Mouse (Mus musculus): ENCODE data around the gene Nol4l. TPM values are rescaled to one million over a fixed set of nuclear protein-coding genes. Genes with fewer than 3 reads are reported as not detected.

Gene Nol4l
- polyA plus RNA-seq, 1 experiment from 2014 or later, result 15.2 TPM

DNA sequence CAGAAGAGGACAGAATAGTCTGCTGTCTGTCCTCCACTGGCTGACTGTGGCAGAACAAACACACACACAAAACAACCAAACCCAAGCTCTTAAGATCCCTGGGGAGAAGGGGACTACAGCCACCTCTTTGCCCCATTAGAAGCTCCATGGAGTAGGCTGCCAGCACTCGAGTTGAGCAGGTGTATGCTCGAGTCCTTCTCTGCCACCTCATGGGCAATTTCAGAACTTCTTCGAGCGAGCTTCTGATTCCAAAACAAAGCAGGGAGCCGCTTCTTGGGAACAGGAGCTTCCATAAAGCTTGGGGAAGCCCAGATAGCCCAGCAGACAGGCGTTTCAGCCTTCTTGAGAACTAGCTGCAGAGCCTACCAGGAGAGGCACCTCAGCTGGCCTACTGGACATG, 117.2 kb downstream of the Nol4l start:
- Histone ChIP-seq H3K9ac (no peak overlapping the region), H3K27me3 (replicated peaks) (no peaks in the 10 kb centered on the region), H3K4me2 (no peak overlapping the region), H3K9me3 (replicated peaks) (no peaks in the 10 kb centered on the region), H3K4me3 (no peak overlapping the region), H3K4me1 (replicated peaks) (peaks cover 25% of the 10 kb centered on the region), H3K27ac (ENCODE audit: poor library complexity, severe bottlenecking) (no peak overlapping the region), H3K36me3 (peaks cover 97% of the 10 kb centered on the region)
- no peak for ATAC-seq (ENCODE audit: insufficient number of reproducible peaks, low FRiP score)
- WGBS, result 63% methylated on average over 6 of the region's 6 CpGs

DNA sequence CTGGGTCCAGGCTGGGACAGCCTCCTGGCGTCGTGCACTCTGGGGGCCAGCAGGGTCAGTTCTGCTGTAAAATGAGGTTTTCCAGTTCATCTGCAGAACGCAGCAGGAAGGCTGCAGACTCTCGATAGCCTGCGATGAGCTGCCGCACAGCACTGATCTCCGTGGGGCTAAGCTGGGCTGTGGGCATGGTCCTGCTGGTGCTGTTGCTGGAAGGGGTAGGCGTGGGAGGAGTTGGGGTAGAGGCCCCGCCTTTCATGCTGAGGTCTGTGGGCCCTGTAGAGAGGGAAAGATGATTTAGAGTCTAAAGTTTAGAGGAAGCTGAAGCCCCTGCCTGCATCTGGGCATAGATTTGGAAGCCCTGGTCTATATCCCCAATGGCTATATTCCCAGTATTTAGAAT, 118.2 kb downstream of the Nol4l start:
- H3K9ac ChIP-seq, result no peak overlapping the region
- WGBS, result 61% methylated on average over 9 of the region's 9 CpGs
- no peaks in the 10 kb centered on the region for H3K9me3 ChIP-seq (replicated peaks)
- H3K36me3 ChIP-seq, result peaks cover 96% of the 10 kb centered on the region
- H3K4me1 ChIP-seq (replicated peaks), result peaks cover 25% of the 10 kb centered on the region
- H3K4me2 ChIP-seq, result no peak overlapping the region
- no peak for ATAC-seq (ENCODE audit: insufficient number of reproducible peaks, low FRiP score)
- H3K27me3 ChIP-seq (replicated peaks), result no peaks in the 10 kb centered on the region
- H3K27ac ChIP-seq (ENCODE audit: poor library complexity, severe bottlenecking), result no peak overlapping the region
- no peak overlapping the region for H3K4me3 ChIP-seq

DNA sequence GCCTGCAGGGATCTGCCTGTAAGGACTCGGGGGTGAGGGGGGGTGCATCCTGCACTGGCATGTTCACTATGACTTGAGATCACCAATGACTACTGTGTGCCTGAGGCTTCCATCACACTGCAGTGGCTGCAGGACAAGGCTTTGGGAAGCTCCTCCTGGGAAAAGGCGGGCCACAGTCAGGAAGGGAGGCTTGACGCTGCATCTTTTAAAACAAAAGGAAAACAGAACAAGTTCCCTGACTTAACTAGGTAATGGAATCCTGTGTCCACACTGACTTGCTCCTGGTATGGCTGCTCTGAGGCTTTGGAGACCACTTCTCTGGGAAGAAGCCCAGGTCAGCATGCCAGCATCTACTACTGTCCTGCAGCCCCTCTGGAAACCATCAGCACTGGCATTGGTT, 120.8 kb downstream of the Nol4l start:
- ATAC-seq (ENCODE audit: insufficient number of reproducible peaks, low FRiP score), result no peak
- Histone ChIP-seq H3K9ac (no peak overlapping the region), H3K27me3 (replicated peaks) (no peaks in the 10 kb centered on the region), H3K27ac (ENCODE audit: poor library complexity, severe bottlenecking) (no peak overlapping the region), H3K4me2 (no peak overlapping the region), H3K4me1 (replicated peaks) (peaks cover 33% of the 10 kb centered on the region), H3K9me3 (replicated peaks) (no peaks in the 10 kb centered on the region), H3K4me3 (no peak overlapping the region), H3K36me3 (peaks cover 89% of the 10 kb centered on the region)
- WGBS, result 79% methylated on average over 3 of the region's 3 CpGs

- Histone ChIP-seq H3K4me2 (no peak overlapping the region), H3K9me3 (replicated peaks) (no peaks in the 10 kb centered on the region), H3K4me3 (no peak overlapping the region), H3K9ac (no peak overlapping the region), H3K4me1 (replicated peaks) (peaks cover 29% of the 10 kb centered on the region), H3K27ac (ENCODE audit: poor library complexity, severe bottlenecking) (no peak overlapping the region), H3K27me3 (replicated peaks) (no peaks in the 10 kb centered on the region), H3K36me3 (peaks cover 79% of the 10 kb centered on the region)
- no peak for ATAC-seq (ENCODE audit: insufficient number of reproducible peaks, low FRiP score)
- WGBS, result 76% methylated on average over 6 of the region's 6 CpGs
Observed at GRCm38 (mm10) chr2:153406882-153407281, 122.9 kb downstream of the Nol4l start.

- no peaks in the 10 kb centered on the region for H3K27me3 ChIP-seq (replicated peaks)
- no peak overlapping the region for H3K9ac ChIP-seq
- peaks cover 80% of the 10 kb centered on the region for H3K36me3 ChIP-seq
- no peak overlapping the region for H3K27ac ChIP-seq (ENCODE audit: poor library complexity, severe bottlenecking)
- 69% methylated on average over 3 of the region's 3 CpGs for WGBS
- no peak overlapping the region for H3K4me3 ChIP-seq
- H3K9me3 ChIP-seq (replicated peaks), result no peaks in the 10 kb centered on the region
- peaks cover 14% of the 10 kb centered on the region for H3K4me1 ChIP-seq (replicated peaks)
- no peak overlapping the region for H3K4me2 ChIP-seq
- no peak for ATAC-seq (ENCODE audit: insufficient number of reproducible peaks, low FRiP score)
Observed at GRCm38 (mm10) chr2:153404882-153405281, 124.9 kb downstream of the Nol4l start.

- Histone ChIP-seq H3K4me1 (replicated peaks) (peaks cover 11% of the 10 kb centered on the region), H3K27me3 (replicated peaks) (no peaks in the 10 kb centered on the region), H3K9me3 (replicated peaks) (no peaks in the 10 kb centered on the region), H3K4me3 (no peak overlapping the region), H3K36me3 (peaks cover 80% of the 10 kb centered on the region), H3K4me2 (no peak overlapping the region), H3K27ac (ENCODE audit: poor library complexity, severe bottlenecking) (no peak overlapping the region), H3K9ac (no peak overlapping the region)
- ATAC-seq (ENCODE audit: insufficient number of reproducible peaks, low FRiP score), result no peak
- WGBS, result 84% methylated on average over 3 of the region's 3 CpGs
Observed at GRCm38 (mm10) chr2:153404062-153404461, 125.7 kb downstream of the Nol4l start.

GRCm38 (mm10) chr2:153399166-153399565, 130.6 kb downstream of the Nol4l start:
- Histone ChIP-seq H3K27ac (ENCODE audit: poor library complexity, severe bottlenecking) (no peak overlapping the region), H3K4me3 (no peak overlapping the region), H3K9ac (no peak overlapping the region), H3K36me3 (peaks cover 88% of the 10 kb centered on the region), H3K4me2 (no peak overlapping the region), H3K9me3 (replicated peaks) (no peaks in the 10 kb centered on the region), H3K4me1 (replicated peaks) (no peaks in the 10 kb centered on the region; the same call in 1 of the 2 replicates), H3K27me3 (replicated peaks) (no peaks in the 10 kb centered on the region)
- no peak for ATAC-seq (ENCODE audit: insufficient number of reproducible peaks, low FRiP score)
- WGBS, result 88% methylated on average over 15 of the region's 15 CpGs

- Histone ChIP-seq H3K4me3 (no peak overlapping the region), H3K4me1 (replicated peaks) (no peaks in the 10 kb centered on the region), H3K27ac (ENCODE audit: poor library complexity, severe bottlenecking) (no peak overlapping the region), H3K27me3 (replicated peaks) (no peaks in the 10 kb centered on the region), H3K9me3 (replicated peaks) (no peaks in the 10 kb centered on the region), H3K4me2 (no peak overlapping the region), H3K36me3 (peaks cover 95% of the 10 kb centered on the region), H3K9ac (no peak overlapping the region)
- ATAC-seq (ENCODE audit: insufficient number of reproducible peaks, low FRiP score), result no peak
- WGBS, result 90% methylated on average over 11 of the region's 11 CpGs
Observed at GRCm38 (mm10) chr2:153397790-153398515, 131.8 kb downstream of the Nol4l start.

DNA sequence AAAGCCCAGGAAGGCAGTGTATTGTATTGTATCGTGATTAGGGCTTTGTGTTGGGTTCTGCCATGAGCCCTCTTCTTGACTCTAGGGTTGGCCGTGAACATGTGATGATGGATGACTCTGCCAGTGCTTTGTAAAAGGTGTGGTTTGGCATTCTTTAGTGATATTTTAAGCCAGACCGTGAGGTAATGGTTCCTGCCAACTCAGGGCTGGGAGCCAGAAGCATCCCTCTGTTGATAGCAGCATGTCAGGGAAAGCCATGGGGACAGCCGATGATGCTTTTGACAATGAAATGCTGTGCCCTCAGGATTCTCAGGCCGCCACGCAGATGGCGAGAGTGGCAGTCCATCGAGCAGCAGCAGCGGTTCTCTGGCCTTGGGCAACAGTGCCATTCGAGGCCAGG, 136.7 kb downstream of the Nol4l start:
- Histone ChIP-seq H3K27me3 (replicated peaks) (no peaks in the 10 kb centered on the region), H3K4me1 (replicated peaks) (0 out of 2 replicates have a peak, but pooled peaks cover 4% of the 10 kb centered on the region), H3K9ac (no peak overlapping the region), H3K9me3 (replicated peaks) (no peaks in the 10 kb centered on the region), H3K4me3 (no peak overlapping the region), H3K4me2 (no peak overlapping the region), H3K36me3 (peaks cover 77% of the 10 kb centered on the region), H3K27ac (ENCODE audit: poor library complexity, severe bottlenecking) (no peak overlapping the region)
- 82% methylated on average over 10 of the region's 10 CpGs for WGBS
- no peak for ATAC-seq (ENCODE audit: insufficient number of reproducible peaks, low FRiP score)

- no peak overlapping the region for H3K9ac ChIP-seq
- no peak overlapping the region for H3K4me3 ChIP-seq
- no peak overlapping the region for H3K27ac ChIP-seq (ENCODE audit: poor library complexity, severe bottlenecking)
- peaks cover 67% of the 10 kb centered on the region for H3K36me3 ChIP-seq
- H3K4me1 ChIP-seq (replicated peaks), result 0 out of 2 replicates have a peak, but pooled peaks cover 4% of the 10 kb centered on the region
- H3K4me2 ChIP-seq, result no peak overlapping the region
- H3K27me3 ChIP-seq (replicated peaks), result no peaks in the 10 kb centered on the region
- WGBS, result 80% methylated on average over 2 of the region's 2 CpGs
- no peak for ATAC-seq (ENCODE audit: insufficient number of reproducible peaks, low FRiP score)
- no peaks in the 10 kb centered on the region for H3K9me3 ChIP-seq (replicated peaks)
Observed at GRCm38 (mm10) chr2:153389831-153390230, 139.9 kb downstream of the Nol4l start.

- 91% methylated on average over 1 of the region's 1 CpGs for WGBS
- Histone ChIP-seq H3K27ac (ENCODE audit: poor library complexity, severe bottlenecking) (no peak overlapping the region), H3K4me3 (no peak overlapping the region), H3K27me3 (replicated peaks) (no peaks in the 10 kb centered on the region), H3K9me3 (replicated peaks) (no peaks in the 10 kb centered on the region), H3K4me2 (no peak overlapping the region), H3K4me1 (replicated peaks) (peaks cover 7% of the 10 kb centered on the region; the same call in 1 of the 2 replicates), H3K9ac (no peak overlapping the region), H3K36me3 (peaks cover 50% of the 10 kb centered on the region)
- ATAC-seq (ENCODE audit: insufficient number of reproducible peaks, low FRiP score), result no peak
Observed at GRCm38 (mm10) chr2:153380479-153380878, 149.3 kb downstream of the Nol4l start.

DNA sequence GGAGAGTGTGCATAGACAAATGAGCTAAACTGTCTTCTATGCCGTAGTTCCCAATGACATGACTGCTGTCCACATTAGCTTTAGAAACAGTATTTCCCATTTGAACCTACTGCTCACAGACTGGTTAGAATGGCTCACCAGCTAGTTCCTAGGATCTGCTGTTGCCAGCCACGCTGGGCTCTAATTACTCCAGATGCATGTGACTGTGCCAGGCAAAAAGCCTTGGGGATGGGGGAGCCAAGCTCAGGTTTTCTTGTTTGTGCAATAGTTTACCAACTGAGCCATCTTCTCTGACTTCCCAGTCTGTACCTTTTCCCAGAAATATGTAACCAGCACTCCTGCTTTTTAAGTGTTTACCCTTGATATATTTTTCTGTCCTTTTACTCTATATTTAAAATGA, 154.4 kb downstream of the Nol4l start:
- 84% methylated on average over 2 of the region's 2 CpGs for WGBS
- Histone ChIP-seq H3K36me3 (peaks cover 18% of the 10 kb centered on the region), H3K9ac (no peak overlapping the region), H3K9me3 (replicated peaks) (no peaks in the 10 kb centered on the region), H3K4me3 (no peak overlapping the region), H3K4me2 (no peak overlapping the region), H3K27ac (ENCODE audit: poor library complexity, severe bottlenecking) (no peak overlapping the region), H3K4me1 (replicated peaks) (peaks cover 7% of the 10 kb centered on the region; the same call in 1 of the 2 replicates), H3K27me3 (replicated peaks) (no peaks in the 10 kb centered on the region)
- no peak for ATAC-seq (ENCODE audit: insufficient number of reproducible peaks, low FRiP score)
